Mouse (Mus musculus) ES-E14 (cell line): Measurements from ENCODE around the gene Ssbp1. TPM values are rescaled to one million over a fixed set of nuclear protein-coding genes. Genes with fewer than 3 reads are reported as not detected.

Experiments used
- DNase-seq: peaks from one replicate; pipeline ENCODE4 v3.0.0-alpha.2; 2013; ENCODE audit warnings: low read depth, low spot score
- H3K27ac ChIP-seq: 2 replicates; pipeline ENCODE4 v1.5.1; 2012; ENCODE audit warnings: low read depth, mild to moderate bottlenecking, low read length, moderate library complexity, mixed read lengths; ENCODE audit not compliant: poor library complexity, insufficient read depth, severe bottlenecking
- H3K36me3 ChIP-seq: 2 replicates; pipeline ENCODE4 v1.6.1; 2012; ENCODE audit warnings: mild to moderate bottlenecking, low read length, moderate library complexity, mixed read lengths; ENCODE audit not compliant: control insufficient read depth, poor library complexity, insufficient read depth, severe bottlenecking
- H3K4me1 ChIP-seq, 2 experiments: fragments of 150-350 bp in 1 of 2; sonication (generic) in 1 of 2; 2 replicates each; pipeline ENCODE4 v1.6.1; 2012; ENCODE audit warnings: low read length in 2 of 2, mild to moderate bottlenecking in 1 of 2, mixed read lengths in 1 of 2; ENCODE audit not compliant: control insufficient read depth in 2 of 2, insufficient read depth in 2 of 2, poor library complexity in 1 of 2
- H3K4me3 ChIP-seq, 2 experiments: fragments of 150-350 bp in 1 of 2; sonication (generic) in 1 of 2; 2 replicates each; pipeline ENCODE4 v1.5.1; 2012; ENCODE audit warnings: low read length in 2 of 2, low read depth in 1 of 2, mild to moderate bottlenecking in 1 of 2, mixed read lengths in 1 of 2; ENCODE audit not compliant: insufficient read depth in 1 of 2, poor library complexity in 1 of 2, severe bottlenecking in 1 of 2
- H3K9ac ChIP-seq: 2 replicates; pipeline ENCODE4 v1.6.1; 2012; ENCODE audit warnings: low read depth, mild to moderate bottlenecking, low read length, mixed read lengths; ENCODE audit not compliant: poor library complexity, insufficient read depth, severe bottlenecking
- H3K9me3 ChIP-seq: fragments of 150-350 bp; sonication (generic); 2 replicates; pipeline ENCODE4 v1.6.1; 2012; ENCODE audit warnings: low read depth, mild to moderate bottlenecking, low read length; ENCODE audit not compliant: control insufficient read depth, insufficient read depth
- CHD2 ChIP-seq: IDR thresholded peaks from 2 replicates; pipeline ENCODE4 v1.6.1; 2014; ENCODE audit warnings: mild to moderate bottlenecking, low read depth, low read length, inconsistent platforms
- HCFC1 ChIP-seq: IDR thresholded peaks from 2 replicates; pipeline ENCODE4 v1.6.1; 2012; ENCODE audit warnings: low read length, inconsistent platforms, borderline replicate concordance; ENCODE audit not compliant: insufficient read depth
- MAFK ChIP-seq: IDR thresholded peaks from 2 replicates; pipeline ENCODE4 v1.6.1; 2014; ENCODE audit warnings: mild to moderate bottlenecking, low read depth, low read length, inconsistent platforms; ENCODE audit not compliant: insufficient read depth
- ZC3H11A ChIP-seq: IDR thresholded peaks from 2 replicates; pipeline ENCODE4 v1.6.1; 2012; ENCODE audit warnings: low read depth, mild to moderate bottlenecking, inconsistent platforms, low read length, borderline replicate concordance
- ZNF384 ChIP-seq: IDR thresholded peaks from 2 replicates; pipeline ENCODE4 v1.6.1; 2012; ENCODE audit warnings: low read depth, low read length, inconsistent platforms
- in situ Hi-C, 2 experiments: fragments of 600-800 bp; cut with MboI; formaldehyde crosslinking; loops; one replicate each; pipeline ENCODE4 v1.15.1; 2025; ENCODE audit warnings: low sequenced_read_pairs in 2 of 2, inconsistent platforms in 1 of 2; ENCODE audit not compliant: unreplicated experiment in 2 of 2
- total RNA-seq: library from RNA; depleted of rRNA; stranded (reverse); fragments of 300-350 nt; gene quantifications from 2 replicates; pipeline ENCODE4 v1.2.3, GENCODE M21; 2012

Ssbp1 gene
- total RNA-seq, 1 experiment: 112 TPM

DNA sequence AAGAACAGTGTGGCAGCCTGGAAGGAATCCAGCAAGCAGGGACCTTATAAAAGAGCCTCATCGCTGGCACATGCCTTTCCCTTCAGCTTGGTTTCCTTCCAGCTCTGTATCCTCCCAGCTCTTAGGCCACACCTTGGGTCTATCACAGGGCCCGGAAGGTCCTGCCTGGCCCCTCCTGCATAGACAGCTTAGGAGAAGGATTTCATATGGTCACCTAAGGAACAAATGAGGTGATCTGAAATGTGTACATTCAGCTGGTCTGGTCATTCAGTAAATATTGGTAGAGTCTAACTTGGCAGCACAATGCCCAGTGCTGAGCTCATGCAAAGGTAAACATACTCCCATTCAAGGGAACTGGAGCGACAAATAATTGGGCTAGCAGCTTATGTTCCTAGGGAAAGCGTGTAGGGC, 41.6 kb upstream of the Ssbp1 start:
- Histone ChIP-seq H3K4me1 (no peaks in the 10 kb centered on the region), H3K9ac (no peak overlapping the region), H3K9me3 (no peaks in the 10 kb centered on the region), H3K36me3 (no peaks in the 10 kb centered on the region), H3K27ac (no peak overlapping the region), H3K4me3 (no peak overlapping the region)
- DNase-seq: no peak
- in situ Hi-C loops: no loop called here
- TF ChIP-seq ZC3H11A: no peak
- TF ChIP-seq MAFK: no peak
- no peak for TF ChIP-seq CHD2
- no peak for TF ChIP-seq ZNF384
- TF ChIP-seq HCFC1: no peak

DNA sequence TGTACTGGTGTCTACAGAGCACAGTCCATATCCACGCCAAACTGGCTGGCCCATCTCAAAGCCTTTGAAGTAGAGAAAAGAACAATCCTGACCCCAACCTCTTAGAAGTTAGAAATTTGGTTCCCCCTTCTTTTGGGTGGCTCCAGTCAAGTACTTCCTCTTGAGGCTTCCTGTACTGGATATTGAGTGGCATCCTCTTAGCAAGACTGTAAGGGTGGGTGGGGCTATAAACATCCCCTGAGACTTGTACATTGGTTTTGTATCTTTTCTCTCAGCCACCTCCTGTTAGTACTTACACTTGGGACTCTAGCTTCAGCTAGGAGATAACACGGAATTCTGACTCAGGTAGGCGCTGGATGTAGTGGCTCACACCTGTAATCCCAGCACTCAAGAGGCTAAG, 40.9 kb upstream of the Ssbp1 start:
- Histone ChIP-seq H3K27ac (no peak overlapping the region), H3K9ac (no peak overlapping the region), H3K36me3 (no peaks in the 10 kb centered on the region), H3K9me3 (no peaks in the 10 kb centered on the region), H3K4me1 (no peaks in the 10 kb centered on the region), H3K4me3 (no peak overlapping the region)
- TF ChIP-seq ZC3H11A (no peak), MAFK (no peak), CHD2 (no peak), ZNF384 (no peak), HCFC1 (no peak)
- DNase-seq: no peak
- in situ Hi-C loops: no loop called here

DNA sequence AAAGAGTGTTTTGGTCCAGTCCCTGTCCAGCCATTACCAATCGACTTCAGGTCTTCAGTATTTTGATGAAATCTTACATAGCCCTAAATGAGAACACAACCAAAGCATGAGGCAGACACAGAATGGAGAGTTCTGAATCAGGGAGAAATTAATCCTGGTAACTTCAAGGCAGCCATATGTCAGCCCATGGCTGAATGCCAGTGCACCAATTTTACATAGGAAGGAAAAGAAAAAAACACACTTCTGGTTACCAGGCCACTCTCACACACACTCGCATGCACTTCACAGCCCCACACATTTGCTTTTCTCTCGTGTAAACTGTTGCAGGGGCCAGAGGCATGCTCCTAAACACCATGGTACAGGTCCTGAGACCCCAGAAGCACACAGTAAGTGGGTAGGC, 40.3 kb upstream of the Ssbp1 start:
- in situ Hi-C loops: no loop called here
- DNase-seq: no peak
- Histone ChIP-seq H3K9me3 (no peaks in the 10 kb centered on the region), H3K27ac (no peak overlapping the region), H3K36me3 (no peaks in the 10 kb centered on the region), H3K4me1 (no peaks in the 10 kb centered on the region), H3K9ac (no peak overlapping the region), H3K4me3 (no peak overlapping the region)
- TF ChIP-seq MAFK: no peak
- no peak for TF ChIP-seq ZNF384
- no peak for TF ChIP-seq HCFC1
- TF ChIP-seq ZC3H11A: no peak
- TF ChIP-seq CHD2: no peak

DNA sequence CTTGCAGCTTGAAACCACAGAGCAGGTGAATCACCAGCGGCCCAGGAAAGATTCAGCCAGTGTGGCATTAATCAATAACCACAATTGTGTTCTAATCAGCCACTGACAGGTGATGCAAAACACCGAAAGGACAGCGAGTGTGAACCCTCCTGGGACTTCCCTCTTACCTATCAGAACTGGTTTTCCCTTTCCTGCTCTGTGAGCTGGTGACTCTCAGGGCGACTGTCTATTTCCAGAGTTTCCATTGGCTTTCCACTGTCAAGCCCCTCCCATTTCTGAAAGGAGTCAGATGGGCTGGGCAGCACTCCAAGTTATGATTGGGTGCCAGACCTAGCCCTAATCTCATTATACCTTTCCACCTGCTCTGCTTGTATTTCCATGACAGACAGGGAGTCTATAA, 39.8 kb upstream of the Ssbp1 start:
- no peak for DNase-seq
- TF ChIP-seq HCFC1 (no peak), ZC3H11A (no peak), MAFK (no peak), ZNF384 (no peak), CHD2 (no peak)
- no peaks in the 10 kb centered on the region for H3K9me3 ChIP-seq

DNA sequence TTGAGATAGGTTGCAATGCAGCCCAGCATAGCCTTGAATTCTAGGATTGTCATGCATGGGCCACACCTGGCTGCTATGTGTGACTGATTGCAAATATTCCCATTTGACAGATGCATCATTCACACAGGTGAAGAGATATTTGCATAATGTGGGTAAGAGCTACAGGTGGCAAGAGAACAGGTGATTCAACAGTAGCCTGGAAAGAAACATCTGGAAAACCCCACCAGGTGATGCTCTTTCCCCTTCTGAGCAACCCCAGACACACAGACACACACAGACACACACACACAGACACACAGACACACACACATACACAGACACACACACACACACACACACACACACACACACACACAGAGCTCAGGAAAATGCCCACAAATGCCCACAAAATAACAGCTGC, 39.3 kb upstream of the Ssbp1 start:
- in situ Hi-C loops: no loop called here
- no peak overlapping the region for H3K27ac ChIP-seq
- no peaks in the 10 kb centered on the region for H3K9me3 ChIP-seq
- H3K36me3 ChIP-seq: no peaks in the 10 kb centered on the region
- H3K4me1 ChIP-seq: no peaks in the 10 kb centered on the region
- DNase-seq: no peak
- TF ChIP-seq ZNF384: no peak
- H3K9ac ChIP-seq: no peak overlapping the region
- no peak overlapping the region for H3K4me3 ChIP-seq

More for the DNA sequence above, 39.8 kb upstream of the Ssbp1 start:
- H3K36me3 ChIP-seq: no peaks in the 10 kb centered on the region
- H3K4me1 ChIP-seq: no peaks in the 10 kb centered on the region
- in situ Hi-C loops: no loop called here
- no peak overlapping the region for H3K4me3 ChIP-seq
- H3K27ac ChIP-seq: no peak overlapping the region
- no peak overlapping the region for H3K9ac ChIP-seq
